Mouse (Mus musculus) intestine, embryonic 14.5 days (tissue): ENCODE measurements at regions not wholly inside any gene's neighbourhood (a gene's known extent, or its start where the extent isn't known, plus 50 kb on each side); places are given as distances from the start of the nearest gene placed in this dataset.
A peak's percentile ranks its signal among the peaks of the same experiment; 100 is the strongest.

ENCODE experiments used
- ATAC-seq: fragments of 200-750 bp; cut with Nextera tagmentation; replicated peaks from 2 replicates; pipeline ENCODE4 v1.8.0; 2017; ENCODE audit warnings: low read depth, moderate number of reproducible peaks, moderate TSS enrichment, moderate library complexity; ENCODE audit not compliant: low FRiP score, low TSS enrichment
- DNase-seq: peaks from one replicate; pipeline ENCODE4 v3.0.0-alpha.2; 2018; ENCODE audit warnings: low spot score
- H3K27ac ChIP-seq: fragments of 300-500 bp; sonication (generic); 2 replicates; pipeline ENCODE4 v1.5.1; 2014; ENCODE audit warnings: low read depth, mild to moderate bottlenecking, control low read depth
- H3K27me3 ChIP-seq: fragments of 300-500 bp; sonication (generic); replicated peaks from 2 replicates; pipeline ENCODE4 v1.6.1; 2014; ENCODE audit warnings: low read length, control low read depth; ENCODE audit not compliant: control insufficient read depth, insufficient read depth
- H3K36me3 ChIP-seq: fragments of 300-500 bp; sonication (generic); 2 replicates; pipeline ENCODE4 v1.6.1; 2014; ENCODE audit warnings: low read length, control low read depth; ENCODE audit not compliant: control insufficient read depth, insufficient read depth
- H3K4me1 ChIP-seq: fragments of 300-500 bp; sonication (generic); replicated peaks from 2 replicates; pipeline ENCODE4 v1.6.1; 2014; ENCODE audit warnings: low read length, control low read depth, mixed read lengths; ENCODE audit not compliant: control insufficient read depth, insufficient read depth
- H3K4me2 ChIP-seq: fragments of 300-500 bp; sonication (generic); 2 replicates; pipeline ENCODE4 v1.6.1; 2014; ENCODE audit warnings: low read length
- H3K4me3 ChIP-seq: fragments of 300-500 bp; sonication (generic); 2 replicates; pipeline ENCODE4 v1.5.1; 2014; ENCODE audit warnings: low read depth, low read length, control low read depth, mixed read lengths
- H3K9ac ChIP-seq: fragments of 300-500 bp; sonication (generic); 2 replicates; pipeline ENCODE4 v1.6.1; 2014; ENCODE audit warnings: mild to moderate bottlenecking, low read length
- H3K9me3 ChIP-seq: fragments of 300-500 bp; sonication (generic); 2 replicates; pipeline ENCODE4 v1.6.1; 2016; ENCODE audit warnings: low read length, control low read depth; ENCODE audit not compliant: control insufficient read depth
- WGBS: fragments of 180-500 bp; shearing (Covaris S2); extraction: QIAGEN DNeasy Blood & Tissue Kit; methylation state at CpG from one replicate; pipeline ENCODE4 v1.1.7; 2014; 5-methylcytosine and 5-hydroxymethylcytosine counted together

DNA sequence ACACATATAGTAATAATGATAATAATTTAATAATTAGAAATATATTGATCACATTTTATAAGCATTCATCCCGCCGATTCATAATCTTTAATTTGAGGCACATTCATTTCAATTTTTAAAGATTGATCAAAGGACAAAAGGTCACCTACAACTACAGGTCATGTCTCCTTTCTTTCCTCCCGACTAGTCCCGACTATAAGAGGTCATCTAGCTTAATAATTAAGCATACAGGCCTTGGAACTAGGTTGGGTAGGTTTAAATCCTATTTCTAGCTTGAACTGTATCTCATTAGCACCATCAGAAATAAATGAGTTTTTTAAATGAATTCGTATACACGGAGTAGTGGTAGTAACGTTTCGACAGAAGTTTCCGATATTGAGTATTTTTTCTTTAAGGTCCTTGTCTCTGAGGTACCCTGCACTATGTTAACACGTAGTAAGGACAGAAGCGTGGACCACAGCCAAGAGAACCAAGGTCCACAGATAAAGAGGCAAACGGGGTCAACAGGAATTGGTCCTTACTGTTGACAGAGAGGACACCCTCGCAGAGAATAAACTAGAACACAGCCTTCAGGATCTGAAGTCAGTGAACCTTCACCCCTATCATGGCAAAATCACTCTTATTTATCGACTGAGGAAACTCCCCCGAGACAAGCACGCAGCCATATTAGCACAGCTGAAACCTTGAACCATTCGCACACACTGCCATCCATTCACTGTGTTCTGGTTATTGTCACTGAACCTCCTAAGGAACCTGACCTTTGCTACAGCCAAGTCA is 185.8 kb upstream of the Jmjd1c start:
- H3K4me2 ChIP-seq: no peak overlapping the region
- DNase-seq (no peak), ATAC-seq (no peak)
- no peaks in the 10 kb centered on the region for H3K9me3 ChIP-seq
- no peaks in the 10 kb centered on the region for H3K27me3 ChIP-seq
- H3K27ac ChIP-seq: peak overlapping the region; percentile 6; the same call in 1 of the 2 replicates
- no peak overlapping the region for H3K4me3 ChIP-seq
- WGBS: 40% methylated on average over 17 of the region's 17 CpGs
- no peaks in the 10 kb centered on the region for H3K36me3 ChIP-seq
- H3K4me1 ChIP-seq: peaks cover 42% of the 10 kb centered on the region
- no peak overlapping the region for H3K9ac ChIP-seq

DNA sequence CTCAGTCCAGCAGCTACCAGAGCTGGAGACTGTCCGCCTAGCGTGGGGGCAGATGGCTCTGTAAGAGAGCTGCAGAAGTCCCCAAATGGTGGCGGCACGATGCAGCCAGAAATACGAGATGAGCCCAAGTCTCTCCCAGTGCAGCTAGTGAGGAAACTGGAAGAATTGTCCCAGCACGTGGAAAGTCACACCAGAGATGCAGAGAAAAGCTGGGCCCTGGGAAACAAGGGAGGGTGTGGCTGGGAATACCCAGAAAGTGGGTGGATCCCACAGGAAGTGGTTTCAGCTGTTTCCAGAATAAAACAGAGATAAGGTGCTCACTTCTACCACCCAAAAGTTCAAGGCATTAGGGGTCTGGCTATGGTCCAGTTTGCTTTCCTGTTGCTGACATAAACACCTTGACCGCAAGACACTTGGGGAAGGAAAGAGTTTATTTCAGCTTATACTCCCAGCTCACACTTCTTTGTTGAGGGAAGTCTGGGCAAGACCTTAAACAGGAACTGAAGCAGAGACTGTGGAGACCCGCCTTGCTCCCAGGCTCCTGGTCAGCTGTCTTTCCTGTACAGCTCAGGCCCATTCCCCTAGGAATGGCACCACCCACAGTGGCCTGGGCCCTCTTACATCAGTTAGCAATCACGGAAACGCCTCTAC is 184.5 kb upstream of the Jmjd1c start:
- Histone ChIP-seq H3K36me3 (no peaks in the 10 kb centered on the region), H3K27me3 (no peaks in the 10 kb centered on the region), H3K27ac (no peak overlapping the region), H3K9ac (no peak overlapping the region), H3K4me3 (no peak overlapping the region), H3K4me2 (no peak overlapping the region), H3K4me1 (peaks cover 42% of the 10 kb centered on the region), H3K9me3 (no peaks in the 10 kb centered on the region)
- ATAC-seq: no peak
- DNase-seq: no peak
- 42% methylated on average over 10 of the region's 10 CpGs for WGBS

DNA sequence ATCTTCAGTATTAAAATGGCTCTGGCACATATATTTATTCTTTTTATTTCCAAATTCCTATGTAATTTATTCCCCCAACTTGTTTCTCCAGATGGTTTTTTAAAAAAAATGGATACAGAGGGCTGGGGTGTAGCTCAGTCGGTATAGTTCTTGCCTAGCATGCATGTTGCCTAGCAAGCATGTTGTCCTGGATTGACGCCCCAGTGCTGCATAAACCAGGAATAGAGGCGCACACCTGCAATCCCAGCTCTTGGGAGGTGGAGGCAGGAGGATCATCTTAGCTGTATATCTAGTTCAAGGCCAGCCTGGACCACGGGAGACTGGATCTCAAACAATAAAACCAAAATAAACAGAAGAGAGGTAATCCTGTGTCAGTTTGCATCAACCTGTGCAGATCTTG is 183.5 kb upstream of the Jmjd1c start:
- H3K9ac ChIP-seq: no peak overlapping the region
- 83% methylated on average over 4 of the region's 4 CpGs for WGBS
- no peaks in the 10 kb centered on the region for H3K9me3 ChIP-seq
- no peaks in the 10 kb centered on the region for H3K36me3 ChIP-seq
- H3K27me3 ChIP-seq: no peaks in the 10 kb centered on the region
- H3K4me3 ChIP-seq: no peak overlapping the region
- peaks cover 42% of the 10 kb centered on the region for H3K4me1 ChIP-seq
- DNase-seq: no peak
- H3K4me2 ChIP-seq: no peak overlapping the region
- no peak overlapping the region for H3K27ac ChIP-seq
- no peak for ATAC-seq

DNA sequence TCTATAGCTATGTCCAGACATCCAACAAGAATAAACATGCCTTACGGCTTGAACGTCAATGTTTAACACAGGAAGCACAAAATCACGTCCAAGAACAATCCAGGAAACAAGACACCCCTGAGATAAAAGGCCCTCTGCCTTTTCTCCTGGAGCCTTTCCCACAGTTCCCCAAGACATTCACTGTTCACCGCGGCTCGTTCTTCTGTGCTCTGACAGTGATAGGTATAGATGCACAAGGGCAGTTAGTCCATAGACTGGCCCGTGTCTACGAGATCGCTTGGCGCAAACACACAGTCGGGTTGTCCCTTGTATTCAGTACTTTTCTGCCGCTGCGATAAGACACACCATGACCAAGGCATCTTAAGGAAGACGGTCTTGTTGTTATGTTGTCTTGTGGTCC is 182.7 kb upstream of the Jmjd1c start:
- H3K4me2 ChIP-seq: no peak overlapping the region
- H3K36me3 ChIP-seq: no peaks in the 10 kb centered on the region
- no peak overlapping the region for H3K27ac ChIP-seq
- no peak for ATAC-seq
- no peak overlapping the region for H3K4me3 ChIP-seq
- WGBS: 46% methylated on average over 14 of the region's 14 CpGs
- H3K27me3 ChIP-seq: no peaks in the 10 kb centered on the region
- H3K4me1 ChIP-seq: peaks cover 42% of the 10 kb centered on the region
- H3K9ac ChIP-seq: no peak overlapping the region
- no peak for DNase-seq
- H3K9me3 ChIP-seq: no peaks in the 10 kb centered on the region

DNA sequence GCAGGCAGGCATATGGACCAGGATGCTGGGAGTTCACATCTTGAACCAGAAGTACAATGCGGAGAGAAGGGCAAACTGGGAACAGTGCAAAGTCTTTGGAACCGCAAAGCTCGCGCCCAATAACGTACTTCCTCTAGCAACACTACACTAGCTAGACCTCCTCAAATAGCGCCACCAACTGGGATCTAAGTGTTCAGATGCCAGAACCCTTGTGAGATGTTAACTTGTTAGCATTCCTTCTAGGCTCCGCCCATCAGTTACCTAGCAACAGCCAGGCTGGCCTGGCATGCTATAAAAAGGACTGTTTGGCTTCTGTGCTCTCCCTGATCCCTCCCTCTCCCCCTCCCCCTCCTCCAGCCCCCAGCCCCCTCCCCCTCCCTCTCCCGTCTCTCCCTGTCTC is 182.3 kb upstream of the Jmjd1c start:
- WGBS: 44% methylated on average over 8 of the region's 8 CpGs

DNA sequence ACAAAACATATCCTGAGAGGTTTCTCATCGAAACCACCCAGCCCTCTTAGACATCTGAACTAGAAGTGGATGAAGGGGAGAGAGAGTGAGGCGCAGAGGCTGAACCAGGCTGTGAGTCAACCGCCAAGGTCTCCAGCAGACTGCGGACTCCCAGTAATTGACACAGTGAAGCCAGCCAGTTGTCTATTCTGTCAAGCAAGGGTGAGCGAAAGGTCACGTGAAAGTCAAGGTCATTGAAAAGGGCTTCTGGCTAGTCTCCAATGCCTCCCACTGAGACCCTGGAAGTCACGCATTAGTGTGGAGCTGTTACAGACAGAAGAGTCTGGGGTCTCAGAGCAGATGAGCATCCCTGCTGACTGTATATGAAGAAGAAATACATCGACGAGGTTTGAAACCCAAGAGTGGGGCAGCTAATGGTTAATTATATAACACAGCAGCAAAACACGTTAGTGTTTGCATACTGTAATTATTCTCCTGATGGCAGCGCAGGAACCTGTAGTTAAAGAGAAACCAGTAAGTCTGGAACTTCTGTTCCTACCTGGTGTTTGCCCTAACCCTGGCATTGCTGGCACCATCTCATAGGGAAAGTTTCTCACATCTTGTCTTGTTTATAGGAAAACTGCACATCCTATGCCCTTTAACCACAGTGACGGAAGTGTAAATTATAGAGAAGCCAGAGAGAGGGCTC is 181.5 kb upstream of the Jmjd1c start:
- WGBS: 39% methylated on average over 12 of the region's 12 CpGs
- Histone ChIP-seq H3K36me3 (no peaks in the 10 kb centered on the region), H3K27ac (no peak overlapping the region; the same call in 1 of the 2 replicates), H3K9me3 (no peaks in the 10 kb centered on the region), H3K4me1 (peaks cover 42% of the 10 kb centered on the region), H3K4me2 (no peak overlapping the region), H3K9ac (no peak overlapping the region), H3K27me3 (no peaks in the 10 kb centered on the region), H3K4me3 (no peak overlapping the region)
- 0 out of 2 replicates have a peak, but pooled peaks have one; percentile 22 for ATAC-seq
- no peak for DNase-seq

More for the DNA sequence above, 182.3 kb upstream of the Jmjd1c start:
- Histone ChIP-seq H3K4me3 (no peak overlapping the region), H3K9ac (no peak overlapping the region), H3K27me3 (no peaks in the 10 kb centered on the region), H3K4me1 (peaks cover 42% of the 10 kb centered on the region), H3K4me2 (no peak overlapping the region), H3K36me3 (no peaks in the 10 kb centered on the region), H3K27ac (no peak overlapping the region), H3K9me3 (no peaks in the 10 kb centered on the region)
- ATAC-seq (peak; percentile 37; the same call in 1 of the 2 replicates), DNase-seq (peak; percentile 69)

DNA sequence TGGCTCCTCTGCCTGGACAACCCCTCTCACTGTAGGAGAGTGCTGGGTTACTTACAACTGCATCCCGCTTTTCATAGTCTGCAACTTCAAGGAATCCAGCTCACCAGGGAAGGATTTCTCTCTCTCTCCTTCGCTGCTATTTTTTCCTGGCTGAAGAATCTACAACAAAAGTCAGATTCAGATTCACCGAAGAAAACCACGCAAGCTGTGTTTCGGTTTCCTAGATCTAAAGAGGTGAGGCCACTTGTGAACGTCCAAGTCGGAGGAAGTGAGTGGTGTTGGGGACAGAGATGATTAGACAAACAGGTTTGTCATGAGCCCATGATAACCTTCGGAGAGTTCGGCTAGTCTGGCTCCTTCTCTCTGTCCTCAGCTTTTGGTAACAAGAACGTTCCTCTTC is 180.1 kb upstream of the Jmjd1c start:
- H3K4me3 ChIP-seq: no peak overlapping the region
- H3K9me3 ChIP-seq: no peaks in the 10 kb centered on the region
- H3K27ac ChIP-seq: no peak overlapping the region
- H3K27me3 ChIP-seq: no peaks in the 10 kb centered on the region
- no peak overlapping the region for H3K9ac ChIP-seq
- no peak overlapping the region for H3K4me2 ChIP-seq
- H3K36me3 ChIP-seq: no peaks in the 10 kb centered on the region
- DNase-seq: no peak
- 76% methylated on average over 10 of the region's 10 CpGs for WGBS
- ATAC-seq: no peak
- H3K4me1 ChIP-seq: peaks cover 39% of the 10 kb centered on the region

DNA sequence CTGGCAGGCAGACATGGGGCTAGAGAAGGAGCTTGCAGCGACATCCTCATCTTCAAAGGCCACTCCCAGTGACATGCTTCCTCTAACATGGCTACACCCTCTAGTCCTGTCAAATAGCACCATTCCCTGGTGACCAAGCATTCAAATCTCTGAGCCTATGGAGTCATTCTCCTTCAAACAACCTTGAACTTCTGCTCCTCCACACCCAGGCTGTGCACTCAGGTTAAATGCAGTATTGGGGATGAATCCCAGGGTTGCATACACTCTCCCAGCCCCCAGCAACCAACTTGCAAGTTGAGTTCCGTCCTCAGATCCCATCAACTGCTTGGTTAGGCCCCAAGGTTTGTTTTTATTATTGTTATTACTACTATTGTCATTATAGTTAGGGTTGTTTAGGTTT is 178.2 kb upstream of the Jmjd1c start:
- no peaks in the 10 kb centered on the region for H3K36me3 ChIP-seq
- H3K4me3 ChIP-seq: no peak overlapping the region
- no peaks in the 10 kb centered on the region for H3K27me3 ChIP-seq
- no peak for DNase-seq
- H3K27ac ChIP-seq: no peak overlapping the region
- 90% methylated on average over 2 of the region's 2 CpGs for WGBS
- ATAC-seq: no peak
- H3K9me3 ChIP-seq: no peaks in the 10 kb centered on the region
- H3K4me1 ChIP-seq: peaks cover 45% of the 10 kb centered on the region
- H3K9ac ChIP-seq: no peak overlapping the region
- no peak overlapping the region for H3K4me2 ChIP-seq
